ENCODE assay signal across 8 mouse cellular contexts in genomic region chr11:119258572-119259322, GRCm38 (mm10). TPM values are rescaled to one million over a fixed set of nuclear protein-coding genes. Genes with fewer than 3 reads are reported as not detected.
DNase-seq lines count a peak whose midpoint lies in the region; ATAC-seq lines count a peak whose summit lies in the region.

No protein-coding gene starts in this region.

- no peaks in the 10 kb centered on the region for H3K36me3 ChIP-seq in embryonic facial prominence, embryonic 14.5 days (ENCODE audit: control insufficient read depth, insufficient read depth, low read length)

- peak; percentile 46 for DNase-seq in spleen, adult 12 weeks (ENCODE audit: low spot score)
- no peak for DNase-seq in spleen, postnatal 14 days (ENCODE audit: low spot score in 2 of 2)
- peak; percentile 81 for DNase-seq in embryonic facial prominence, embryonic 14.5 days (ENCODE audit: low spot score)
- DNase-seq in heart, adult 8-10 months (ENCODE audit: low spot score) = peak; percentile 73
- DNase-seq in kidney, adult 18-20 months = peak; percentile 78
- peak; percentile 56 for DNase-seq in left cerebral cortex, postnatal 4 days
- peak; percentile 59 for DNase-seq in right cerebral cortex, postnatal 14 days

- no peaks in the 10 kb centered on the region for H3K9me3 ChIP-seq in embryonic facial prominence, embryonic 14.5 days (ENCODE audit: control insufficient read depth, low read length)

- peak overlapping the region; percentile 29 for H3K4me3 ChIP-seq in embryonic facial prominence, embryonic 14.5 days (ENCODE audit: low read depth, low read length)

- WGBS in embryonic facial prominence, embryonic 14.5 days = 62% methylated on average over 23 of the region's 23 CpGs

- intact Hi-C loops in left cerebral cortex, postnatal 4 days (cut with DNase I) = no loop called here

- peak; percentile 82 for ATAC-seq in embryonic facial prominence, embryonic 14.5 days (ENCODE audit: low read depth)
- peak; percentile 74 for ATAC-seq in megakaryocyte-erythroid progenitor cell, adult 5-6 weeks (replicated peaks; ENCODE audit: low FRiP score, low TSS enrichment, poor library complexity, severe bottlenecking)

- no peaks in the 10 kb centered on the region for H3K27me3 ChIP-seq in embryonic facial prominence, embryonic 14.5 days (replicated peaks; ENCODE audit: control insufficient read depth, insufficient read depth, low read length)

- H3K27ac ChIP-seq in embryonic facial prominence, embryonic 14.5 days (replicated peaks; ENCODE audit: low read depth, low read length) = 0 out of 2 replicates have a peak overlapping the region, but pooled peaks have one; percentile 33

- peak overlapping the region; percentile 53 for H3K4me2 ChIP-seq in embryonic facial prominence, embryonic 14.5 days (ENCODE audit: low read depth, low read length)

- peaks cover 3% of the 10 kb centered on the region; the same call in 1 of the 2 replicates for H3K4me1 ChIP-seq in embryonic facial prominence, embryonic 14.5 days (ENCODE audit: control insufficient read depth, insufficient read depth, low read length)

- peak overlapping the region; percentile 46 for H3K9ac ChIP-seq in embryonic facial prominence, embryonic 14.5 days (ENCODE audit: low read depth, low read length)

RNA-seq across cellular contexts. Expression of gene Gaa, which starts 8.9 kb away (rescaled TPM):
- polyA plus RNA-seq in embryonic facial prominence, embryonic 14.5 days (2014; fragmentation: Nextera tagmentation; extraction: Ambion mirVana) = 82.0 and 89.4 TPM in 2 replicates
- total RNA-seq in heart, adult 8-10 months (2022) = 100 to 1,000 TPM; 108 to 126 (median 114) TPM
- total RNA-seq in left cerebral cortex, postnatal 4 days (2021) = 100 to 1,000 TPM in 1 of 2 experiments, 10 to 100 TPM in 1; 86.9 to 104 TPM
- total RNA-seq in megakaryocyte-erythroid progenitor cell, adult 5-6 weeks (2014; fragmentation: Nextera tagmentation) = 33.7 and 44.1 TPM in 2 replicates
- total RNA-seq in megakaryocyte-erythroid progenitor cell, adult 5-6 weeks (2017) = 22.6 and 34.2 TPM in 2 replicates

RNA-seq across cellular contexts. Expression of gene Ccdc40, which starts 30.4 kb away (rescaled TPM):
- polyA plus RNA-seq in embryonic facial prominence, embryonic 14.5 days (2014; fragmentation: Nextera tagmentation; extraction: Ambion mirVana) = 3.2 and 7.6 TPM in 2 replicates
- under 1 TPM in 1 of 4 experiments, not detected in 3; 0.20 TPM for total RNA-seq in heart, adult 8-10 months (2022)
- total RNA-seq in left cerebral cortex, postnatal 4 days (2021) = 1 to 10 TPM; 7.3 to 8.5 TPM
- total RNA-seq in megakaryocyte-erythroid progenitor cell, adult 5-6 weeks (2014; fragmentation: Nextera tagmentation) = 6.4 and 8.6 TPM in 2 replicates
- 4.3 and 13.1 TPM in 2 replicates for total RNA-seq in megakaryocyte-erythroid progenitor cell, adult 5-6 weeks (2017)

RNA-seq across cellular contexts. Expression of gene Tbc1d16, which starts 30.4 kb away (rescaled TPM):
- 11.7 and 13.2 TPM in 2 replicates for polyA plus RNA-seq in embryonic facial prominence, embryonic 14.5 days (2014; fragmentation: Nextera tagmentation; extraction: Ambion mirVana)
- total RNA-seq in heart, adult 8-10 months (2022) = 10 to 100 TPM; 60.3 to 72.2 (median 64.4) TPM
- 100 to 1,000 TPM; 217 to 222 TPM for total RNA-seq in left cerebral cortex, postnatal 4 days (2021)
- total RNA-seq in megakaryocyte-erythroid progenitor cell, adult 5-6 weeks (2014; fragmentation: Nextera tagmentation) = 0.35 and 1.2 TPM in 2 replicates
- 0.61 and 2.0 TPM in 2 replicates for total RNA-seq in megakaryocyte-erythroid progenitor cell, adult 5-6 weeks (2017)

RNA-seq across cellular contexts. Expression of gene Eif4a3, which starts 41.1 kb away (rescaled TPM):
- 298 and 322 TPM in 2 replicates for polyA plus RNA-seq in embryonic facial prominence, embryonic 14.5 days (2014; fragmentation: Nextera tagmentation; extraction: Ambion mirVana)
- total RNA-seq in heart, adult 8-10 months (2022) = 10 to 100 TPM; 57.7 to 77.2 (median 66.8) TPM
- 100 to 1,000 TPM; 115 to 127 TPM for total RNA-seq in left cerebral cortex, postnatal 4 days (2021)
- 294 and 360 TPM in 2 replicates for total RNA-seq in megakaryocyte-erythroid progenitor cell, adult 5-6 weeks (2014; fragmentation: Nextera tagmentation)
- 206 and 229 TPM in 2 replicates for total RNA-seq in megakaryocyte-erythroid progenitor cell, adult 5-6 weeks (2017)

RNA-seq across cellular contexts. Expression of gene Card14, which starts 48.8 kb away (rescaled TPM):
- polyA plus RNA-seq in embryonic facial prominence, embryonic 14.5 days (2014; fragmentation: Nextera tagmentation; extraction: Ambion mirVana) = 0.93 and 1.4 TPM in 2 replicates
- total RNA-seq in heart, adult 8-10 months (2022) = under 1 TPM in 2 of 4 experiments, not detected in 2; 0.13 to 0.14 TPM
- under 1 TPM; 0.38 to 0.54 TPM for total RNA-seq in left cerebral cortex, postnatal 4 days (2021)
- total RNA-seq in megakaryocyte-erythroid progenitor cell, adult 5-6 weeks (2014; fragmentation: Nextera tagmentation) = not detected in 2 replicates
- not detected in 2 replicates for total RNA-seq in megakaryocyte-erythroid progenitor cell, adult 5-6 weeks (2017)

Comparison
In these comparisons a context has a peak if more than half of its experiments do, and no peak if none do; other contexts are left out.
1. DNase-seq: peak in spleen, adult 12 weeks (single experiment), embryonic facial prominence, embryonic 14.5 days (single experiment), heart, adult 8-10 months (single experiment), kidney, adult 18-20 months (single experiment), left cerebral cortex, postnatal 4 days (single experiment) and right cerebral cortex, postnatal 14 days (single experiment); none in spleen, postnatal 14 days (0 of 2).
2. RNA of gene Ccdc40, which starts 30.4 kb away (total RNA-seq): 7.3 to 8.5 TPM in left cerebral cortex, postnatal 4 days and 4.3 to 13.1 TPM in megakaryocyte-erythroid progenitor cell, adult 5-6 weeks; 0.20 TPM in heart, adult 8-10 months; every median in the first group is over 4 times any median in the second.
3. RNA of gene Tbc1d16, which starts 30.4 kb away (total RNA-seq): 217 to 222 TPM in left cerebral cortex, postnatal 4 days and 60.3 to 72.2 TPM in heart, adult 8-10 months; 0.35 to 2.0 TPM in megakaryocyte-erythroid progenitor cell, adult 5-6 weeks; every median in the first group is over 10 times any median in the second.